Mouse (Mus musculus): ENCODE measurements around the gene Spaca4. TPM values are rescaled to one million over a fixed set of nuclear protein-coding genes. Genes with fewer than 3 reads are reported as not detected.

The Spaca4 gene
- polyA plus RNA-seq, 1 experiment from 2014 or later = not detected

DNA sequence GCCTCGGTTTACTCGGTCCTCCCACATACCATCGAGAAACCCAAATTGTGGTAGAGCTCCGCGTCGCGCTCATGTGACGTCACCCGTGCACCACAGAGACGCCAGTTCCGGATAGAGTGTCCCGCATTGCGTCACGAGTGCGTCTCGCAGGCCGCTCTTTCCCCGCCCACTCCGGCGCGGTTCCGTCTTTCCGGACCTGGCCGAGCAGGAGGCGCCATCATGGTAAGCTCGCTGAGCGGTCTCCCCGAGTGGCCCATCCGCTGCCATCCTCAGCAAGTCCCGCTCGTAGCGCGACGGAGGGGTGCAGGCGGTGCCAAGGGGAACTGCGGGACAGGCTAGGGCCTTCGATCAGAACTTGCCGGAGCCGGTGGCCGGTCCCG lies 7.7 kb downstream of the Spaca4 start, which contains the start of gene Sphk2:
Gene Sphk2, minus strand, starts transcription at position 85 of the 380 bp plus-strand sequence.
- Histone ChIP-seq H3K27ac (peak within 1 kb of the TSS; percentile 94), H3K4me1 (peaks cover 59% of the 10 kb centered on the region), H3K4me3 (replicated peaks) (peak within 1 kb of the TSS; percentile 92), H3K9me3 (no peaks in the 10 kb centered on the region), H3K27me3 (replicated peaks) (no peaks in the 10 kb centered on the region), H3K4me2 (peak within 1 kb of the TSS; percentile 80), H3K36me3 (peaks cover 29% of the 10 kb centered on the region), H3K9ac (peak within 1 kb of the TSS; percentile 96)
- under 1% methylated on average over 41 of the region's 41 CpGs for WGBS
- peak; percentile 47 for ATAC-seq (ENCODE audit: insufficient read depth, low FRiP score, low read depth)

- peaks cover 30% of the 10 kb centered on the region for H3K36me3 ChIP-seq
- peak overlapping the region; percentile 70 for H3K9ac ChIP-seq
- peak overlapping the region; percentile 76 for H3K4me2 ChIP-seq
- H3K27me3 ChIP-seq (replicated peaks) = no peaks in the 10 kb centered on the region
- peak overlapping the region; percentile 92 for H3K4me3 ChIP-seq (replicated peaks)
- H3K27ac ChIP-seq = peak overlapping the region; percentile 94
- no peaks in the 10 kb centered on the region for H3K9me3 ChIP-seq
- WGBS = 7% methylated on average over 31 of the region's 31 CpGs
- no peak; the same call in 1 of the 2 replicates for ATAC-seq (ENCODE audit: insufficient read depth, low FRiP score, low read depth)
- peaks cover 63% of the 10 kb centered on the region for H3K4me1 ChIP-seq
These were observed 8.4 kb downstream of the Spaca4 start for GRCm38 (mm10) chr7:45716952-45717917.

GRCm38 (mm10) chr7:45716460-45716857 lies 9.2 kb downstream of the Spaca4 start:
- 84% methylated on average over 3 of the region's 3 CpGs for WGBS
- Histone ChIP-seq H3K4me3 (replicated peaks) (peak overlapping the region; percentile 92; the same call in 1 of the 2 replicates), H3K27ac (no peak overlapping the region), H3K9me3 (no peaks in the 10 kb centered on the region), H3K4me1 (peaks cover 63% of the 10 kb centered on the region), H3K4me2 (peak overlapping the region; percentile 76), H3K9ac (no peak overlapping the region), H3K36me3 (peaks cover 33% of the 10 kb centered on the region), H3K27me3 (replicated peaks) (no peaks in the 10 kb centered on the region)
- ATAC-seq (ENCODE audit: insufficient read depth, low FRiP score, low read depth) = no peak

DNA sequence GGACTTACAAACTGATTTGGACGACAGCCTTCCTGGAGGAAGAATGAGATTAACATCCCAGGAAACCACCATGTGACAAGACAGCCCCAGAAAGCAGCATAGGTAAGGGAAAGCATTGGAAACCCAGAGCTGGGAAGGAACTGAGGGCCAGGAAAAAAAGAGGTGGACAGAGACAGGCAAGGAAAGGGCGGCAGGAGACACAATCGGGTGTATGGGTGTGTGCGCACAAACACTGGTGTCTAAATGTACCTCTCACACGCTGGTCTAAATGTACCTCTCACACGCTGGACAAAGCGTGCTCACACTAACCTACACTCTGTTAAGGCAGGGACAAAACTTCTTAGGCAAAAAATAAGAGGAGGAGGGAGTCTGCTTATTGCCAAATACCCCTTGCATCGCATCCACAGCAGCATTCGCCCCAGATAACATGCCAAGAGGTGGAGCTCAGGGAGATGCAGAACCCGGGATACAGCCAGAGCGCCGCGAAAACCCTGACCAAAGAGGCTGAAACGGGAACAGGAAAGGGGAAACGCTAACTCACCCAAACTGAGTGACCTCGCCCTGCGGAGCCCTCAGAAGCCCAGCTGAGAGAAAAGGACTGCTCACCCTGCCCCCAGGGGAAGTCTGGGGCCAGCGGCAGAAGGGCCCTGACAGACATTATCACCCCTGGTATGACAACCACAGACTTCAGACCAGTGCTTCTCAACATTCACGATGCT lies 9.7 kb downstream of the Spaca4 start:
- Histone ChIP-seq H3K4me3 (replicated peaks) (peak overlapping the region; percentile 92), H3K36me3 (peaks cover 33% of the 10 kb centered on the region), H3K9me3 (no peaks in the 10 kb centered on the region), H3K4me1 (peaks cover 58% of the 10 kb centered on the region), H3K9ac (no peak overlapping the region), H3K27ac (peak overlapping the region; percentile 94), H3K4me2 (peak overlapping the region; percentile 76), H3K27me3 (replicated peaks) (no peaks in the 10 kb centered on the region)
- ATAC-seq (ENCODE audit: insufficient read depth, low FRiP score, low read depth) = no peak
- WGBS = 77% methylated on average over 19 of the region's 19 CpGs

- Histone ChIP-seq H3K36me3 (peaks cover 36% of the 10 kb centered on the region), H3K4me3 (replicated peaks) (peak within 1 kb of the TSS; percentile 92), H3K27me3 (replicated peaks) (no peaks in the 10 kb centered on the region), H3K4me2 (peak within 1 kb of the TSS; percentile 76), H3K27ac (peak within 1 kb of the TSS; percentile 94), H3K9me3 (no peaks in the 10 kb centered on the region), H3K9ac (peak within 1 kb of the TSS; percentile 68; the same call in 1 of the 2 replicates), H3K4me1 (peaks cover 61% of the 10 kb centered on the region)
- ATAC-seq (ENCODE audit: insufficient read depth, low FRiP score, low read depth) = peak; percentile 89
- 6% methylated on average over 34 of the region's 34 CpGs for WGBS
These were observed 10.4 kb downstream of the Spaca4 start, which contains the start of gene Rpl18 for GRCm38 (mm10) chr7:45715090-45715708. Gene Rpl18, plus strand, starts transcription at chr7:45715457.

GRCm38 (mm10) chr7:45714630-45715089 lies 11.0 kb downstream of the Spaca4 start:
- H3K4me1 ChIP-seq = peaks cover 56% of the 10 kb centered on the region

GRCm38 (mm10) chr7:45713881-45714520 lies 11.6 kb downstream of the Spaca4 start:
- H3K9ac ChIP-seq = 0 out of 2 replicates have a peak overlapping the region, but pooled peaks have one; percentile 68
- H3K27ac ChIP-seq = peak overlapping the region; percentile 94
- peaks cover 31% of the 10 kb centered on the region for H3K36me3 ChIP-seq
- peaks cover 52% of the 10 kb centered on the region for H3K4me1 ChIP-seq
- H3K9me3 ChIP-seq = no peaks in the 10 kb centered on the region
- H3K27me3 ChIP-seq (replicated peaks) = no peaks in the 10 kb centered on the region
- 71% methylated on average over 6 of the region's 6 CpGs for WGBS
- peak overlapping the region; percentile 76 for H3K4me2 ChIP-seq
- H3K4me3 ChIP-seq (replicated peaks) = peak overlapping the region; percentile 92
- ATAC-seq (ENCODE audit: insufficient read depth, low FRiP score, low read depth) = no peak

More at GRCm38 (mm10) chr7:45714630-45715089, 11.0 kb downstream of the Spaca4 start:
- Histone ChIP-seq H3K36me3 (peaks cover 31% of the 10 kb centered on the region), H3K9me3 (no peaks in the 10 kb centered on the region), H3K27me3 (replicated peaks) (no peaks in the 10 kb centered on the region), H3K27ac (peak overlapping the region; percentile 94), H3K4me2 (peak overlapping the region; percentile 76), H3K9ac (peak overlapping the region; percentile 68; the same call in 1 of the 2 replicates), H3K4me3 (replicated peaks) (peak overlapping the region; percentile 92)
- ATAC-seq (ENCODE audit: insufficient read depth, low FRiP score, low read depth) = peak; percentile 70
- 10% methylated on average over 14 of the region's 14 CpGs for WGBS

GRCm38 (mm10) chr7:45713396-45713795 lies 12.2 kb downstream of the Spaca4 start:
- Histone ChIP-seq H3K4me1 (peaks cover 55% of the 10 kb centered on the region), H3K4me3 (replicated peaks) (no peak overlapping the region), H3K36me3 (peaks cover 31% of the 10 kb centered on the region), H3K4me2 (peak overlapping the region; percentile 76), H3K9ac (no peak overlapping the region), H3K9me3 (no peaks in the 10 kb centered on the region), H3K27me3 (replicated peaks) (no peaks in the 10 kb centered on the region), H3K27ac (peak overlapping the region; percentile 94)
- no peak for ATAC-seq (ENCODE audit: insufficient read depth, low FRiP score, low read depth)
- 87% methylated on average over 16 of the region's 16 CpGs for WGBS

DNA sequence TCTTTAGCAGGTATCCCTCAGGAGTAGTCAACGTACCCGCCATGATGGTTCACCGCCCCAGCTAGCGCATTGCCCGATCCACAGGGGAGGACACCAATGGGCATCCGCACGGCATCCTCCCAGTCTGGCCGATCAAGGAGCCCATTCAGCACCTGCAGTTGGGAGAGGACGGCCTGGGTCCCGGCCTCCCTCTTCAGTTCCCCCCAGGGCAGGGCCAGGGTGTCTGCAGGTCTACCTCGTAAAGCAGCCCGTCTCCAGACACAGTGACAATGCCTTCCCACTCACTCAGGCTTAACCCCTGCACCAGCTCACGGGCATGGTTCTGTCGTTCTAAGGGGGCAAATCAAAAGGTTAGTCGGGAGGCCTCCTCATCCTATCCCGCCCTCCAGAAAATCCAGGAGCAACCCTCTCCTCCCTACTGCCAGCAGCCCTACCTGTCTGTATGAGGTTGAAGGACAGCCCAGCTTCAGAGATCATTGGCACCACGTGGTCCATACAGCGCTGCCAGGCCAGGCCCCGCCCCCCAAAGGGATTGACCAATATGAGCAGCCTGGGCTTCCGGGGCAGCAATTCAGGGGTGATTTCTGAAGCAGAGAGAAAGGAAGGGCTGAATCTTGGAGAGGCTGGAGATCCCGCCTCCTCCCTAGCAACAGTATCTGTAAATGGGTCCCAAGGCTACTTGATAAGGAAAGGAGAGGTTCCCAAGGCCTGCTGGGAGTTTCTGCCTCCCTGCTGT lies 13.4 kb downstream of the Spaca4 start:
- H3K4me1 ChIP-seq = peaks cover 66% of the 10 kb centered on the region

DNA sequence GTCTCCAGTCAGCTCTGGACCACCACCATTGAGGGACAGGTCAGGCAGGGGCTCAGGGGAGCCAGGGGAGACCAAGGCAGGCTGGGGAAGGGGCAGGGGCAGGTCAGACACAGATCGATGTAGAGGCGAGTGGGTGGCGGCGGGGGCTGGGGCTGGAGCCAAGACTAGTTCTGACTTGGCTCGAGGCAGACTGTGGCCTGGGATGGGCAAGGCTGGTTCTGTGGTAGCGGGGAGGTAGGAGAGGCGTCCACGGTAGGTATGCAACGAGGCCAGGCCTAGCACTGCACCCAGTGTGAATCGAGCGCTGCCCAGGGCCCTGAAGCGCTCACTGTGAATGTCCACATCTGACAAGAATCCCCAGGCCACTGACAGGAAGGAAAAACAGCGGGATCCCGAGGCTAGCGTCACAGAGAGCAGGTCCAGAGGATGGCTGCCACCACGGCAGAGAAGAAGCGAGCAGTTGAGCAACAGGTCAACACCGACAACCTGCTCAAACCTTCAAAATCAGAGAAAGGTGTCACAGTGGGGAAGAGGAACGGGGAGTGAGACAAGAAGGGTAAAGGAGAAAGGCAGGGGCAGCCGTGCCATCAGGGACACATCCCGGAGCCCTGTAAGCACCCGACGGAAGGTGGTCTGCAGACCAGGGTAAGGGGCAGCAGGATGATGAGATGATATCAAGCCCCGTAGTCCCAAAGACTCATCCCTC lies 14.1 kb downstream of the Spaca4 start:
- H3K4me2 ChIP-seq = peak overlapping the region; percentile 26; the same call in 1 of the 2 replicates
- H3K27ac ChIP-seq = no peak overlapping the region
- no peaks in the 10 kb centered on the region for H3K9me3 ChIP-seq
- H3K4me3 ChIP-seq (replicated peaks) = no peak overlapping the region
- no peaks in the 10 kb centered on the region for H3K27me3 ChIP-seq (replicated peaks)
- 89% methylated on average over 24 of the region's 24 CpGs for WGBS
- H3K36me3 ChIP-seq = peaks cover 31% of the 10 kb centered on the region
- H3K9ac ChIP-seq = no peak overlapping the region
- no peak for ATAC-seq (ENCODE audit: insufficient read depth, low FRiP score, low read depth)
- H3K4me1 ChIP-seq = peaks cover 67% of the 10 kb centered on the region

More for the DNA sequence above, 13.4 kb downstream of the Spaca4 start:
- H3K27ac ChIP-seq = peak overlapping the region; percentile 94
- H3K9ac ChIP-seq = no peak overlapping the region
- ATAC-seq (ENCODE audit: insufficient read depth, low FRiP score, low read depth) = peak; percentile 23
- WGBS = 83% methylated on average over 21 of the region's 21 CpGs
- H3K9me3 ChIP-seq = no peaks in the 10 kb centered on the region
- H3K27me3 ChIP-seq (replicated peaks) = no peaks in the 10 kb centered on the region
- peaks cover 31% of the 10 kb centered on the region for H3K36me3 ChIP-seq
- H3K4me3 ChIP-seq (replicated peaks) = no peak overlapping the region
- peak overlapping the region; percentile 26 for H3K4me2 ChIP-seq
